Mouse (Mus musculus) gonadal fat pad, adult 2 months (tissue): ENCODE data around the gene Itga5. TPM values are rescaled to one million over a fixed set of nuclear protein-coding genes. Genes with fewer than 3 reads are reported as not detected.

Experiments used
- DNase-seq: peaks from one replicate; pipeline ENCODE4 v3.0.0-alpha.2; 2012; ENCODE audit warnings: low read depth
- polyA plus RNA-seq: library from polyadenylated mRNA; depleted of rRNA; stranded (reverse); fragments of >200 nt; gene quantifications from 2 replicates; pipeline ENCODE4 v1.2.3, GENCODE M21; 2012; rRNA removed

Gene Itga5
- polyA plus RNA-seq, 1 experiment = 20.6 TPM

- DNase-seq = no peak
Observed at GRCm38 (mm10) chr15:103295851-103296250, 70.7 kb downstream of the Itga5 start.

DNA sequence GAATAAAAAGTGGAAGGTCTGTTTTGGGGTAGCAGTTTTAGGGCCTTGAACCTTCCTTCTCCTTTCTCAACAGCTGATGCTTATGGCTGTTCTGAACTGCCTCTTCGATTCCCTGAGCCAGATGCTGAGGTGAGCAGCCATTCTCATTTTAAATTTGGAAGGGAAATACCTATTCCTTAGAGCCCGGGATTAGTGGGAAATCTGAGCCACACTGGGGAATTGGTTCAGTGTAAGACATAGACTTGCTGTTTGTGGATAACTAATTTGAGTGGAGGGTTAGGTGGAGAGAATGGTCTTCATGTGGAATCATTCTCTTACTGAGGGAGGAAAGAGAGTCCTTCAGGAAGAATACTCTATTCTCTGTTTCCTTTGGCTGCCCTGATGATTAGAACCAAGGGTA lies 71.9 kb downstream of the Itga5 start:
- DNase-seq = no peak

Other genes with a start within 250 kb of the Itga5 start
- 16.1 and 17.5 TPM in 2 replicates for gene Smug1, start 199.7 kb downstream of the Itga5 start, polyA plus RNA-seq
- 33.3 and 42.5 TPM in 2 replicates for gene Cbx5, start 126.9 kb downstream of the Itga5 start, polyA plus RNA-seq
- gene Hnrnpa1, start 126.3 kb downstream of the Itga5 start, polyA plus RNA-seq = 83.1 and 114 TPM in 2 replicates
- 0.63 and 1.8 TPM in 2 replicates for gene Nfe2, start 108.4 kb downstream of the Itga5 start, polyA plus RNA-seq
- gene Copz1, start 94.0 kb downstream of the Itga5 start, polyA plus RNA-seq = 134 and 161 TPM in 2 replicates
- gene Gpr84, start 56.2 kb downstream of the Itga5 start, polyA plus RNA-seq = 0.39 and 1.4 TPM in 2 replicates
- 17.8 and 23.7 TPM in 2 replicates for gene Zfp385a, start 26.7 kb downstream of the Itga5 start, polyA plus RNA-seq
- gene Gtsf1, start 63.7 kb upstream of the Itga5 start, polyA plus RNA-seq = 0.55 and 1.2 TPM in 2 replicates
- 0.41 TPM in 1 of 2 replicates, not detected in the other for gene Gtsf2, start 81.7 kb upstream of the Itga5 start, polyA plus RNA-seq
- gene Nckap1l, start 87.0 kb upstream of the Itga5 start, polyA plus RNA-seq = 8.8 and 9.6 TPM in 2 replicates
- gene Pde1b, start 136.3 kb upstream of the Itga5 start, polyA plus RNA-seq = 5.2 and 6.6 TPM in 2 replicates
- 44.1 and 46.0 TPM in 2 replicates for gene Ppp1r1a, start 171.2 kb upstream of the Itga5 start, polyA plus RNA-seq
- gene Glycam1, start 198.3 kb upstream of the Itga5 start, polyA plus RNA-seq = not detected in 2 replicates